Mouse (Mus musculus) G1E (cell line): ENCODE measurements at regions not wholly inside any gene's neighbourhood (a gene's known extent, or its start where the extent isn't known, plus 50 kb on each side); places are given as distances from the start of the nearest gene placed in this dataset.

ENCODE experiments used
- CTCF ChIP-seq: IDR thresholded peaks from 2 replicates; pipeline ENCODE4 v1.5.1; 2012; ENCODE audit warnings: low read depth, low read length, inconsistent platforms, mixed read lengths
- GATA1 ChIP-seq: IDR thresholded peaks from 2 replicates; pipeline ENCODE4 v1.6.1; 2012; ENCODE audit warnings: borderline replicate concordance, low read length, inconsistent platforms, mixed read lengths

- TF ChIP-seq GATA1 = no peak
- TF ChIP-seq CTCF = no peak
These were observed 160.1 kb downstream of the Etnk1 start for GRCm38 (mm10) chr6:143326956-143327722.
